In genomic region chr11:55131077-55131742, GRCm38 (mm10) we compare ENCODE assay signal across 11 mouse cellular contexts. TPM values are rescaled to one million over a fixed set of nuclear protein-coding genes. Genes with fewer than 3 reads are reported as not detected.
DNase-seq lines count a peak whose midpoint lies in the region; ATAC-seq and TF ChIP-seq lines count a peak whose summit lies in the region.
"Had no signal": no experiment of that assay in that cellular context is flagged by ENCODE, and none has a peak within 500 bp of the region (broad histone marks: within the 10 kb centered on the region; RNA-seq: fewer than 3 reads in every experiment).

No protein-coding gene starts in this region.

- H3K27ac ChIP-seq in cerebellum, adult 2 months (ENCODE audit: insufficient read depth, low read length), result no peak overlapping the region
- H3K27ac ChIP-seq: heart, embryonic 13.5 days had no signal

- no peak for TF ChIP-seq CTCF in G1E (IDR thresholded peaks at IDR 0.05; ENCODE audit: low read depth, low read length)
- no peak for TF ChIP-seq CTCF in cerebellum, adult 2 months (IDR thresholded peaks at IDR 0.05; ENCODE audit: borderline replicate concordance, insufficient read depth, low read depth, low read length)

- peak overlapping the region; percentile 10; the same call in 1 of the 2 replicates for H3K4me3 ChIP-seq in G1E (ENCODE audit: low read depth, low read length)
- H3K4me3 ChIP-seq in cerebellum, adult 2 months (replicated peaks; ENCODE audit: insufficient read depth, low read depth, low read length), result no peak overlapping the region
- H3K4me3 ChIP-seq: heart, embryonic 13.5 days had no signal

- 87% methylated on average over 11 of the region's 11 CpGs for WGBS in cerebellum, adult 2 months

- peak; percentile 40 for ATAC-seq in G1E (ENCODE audit: extremely low read depth, insufficient number of reproducible peaks, low FRiP score, poor library complexity, severe bottlenecking)
- peak; percentile 67 for ATAC-seq in inflammation-experienced regulatory T-cells, adult 6 months
- ATAC-seq: midbrain, embryonic 16.5 days had no signal

- H3K9me3 ChIP-seq in G1E (replicated peaks), result no peaks in the 10 kb centered on the region
- H3K9me3 ChIP-seq: heart, embryonic 13.5 days had no signal

- H3K36me3 ChIP-seq in G1E (replicated peaks), result no peaks in the 10 kb centered on the region
- H3K36me3 ChIP-seq: heart, embryonic 13.5 days had no signal

- no peak for TF ChIP-seq POLR2A in cerebellum, adult 2 months (IDR thresholded peaks at IDR 0.05; ENCODE audit: borderline replicate concordance, insufficient read depth, low read length)

- peaks cover 2% of the 10 kb centered on the region; the same call in 1 of the 2 replicates for H3K27me3 ChIP-seq in G1E (ENCODE audit: insufficient read depth, low read length)
- H3K27me3 ChIP-seq in cerebellum, adult 2 months (ENCODE audit: control insufficient read depth, insufficient read depth, low read length), result no peaks in the 10 kb centered on the region
- H3K27me3 ChIP-seq: heart, embryonic 13.5 days had no signal

- peak; percentile 83 to 88 for DNase-seq in B cell, adult 2 months
- peak; percentile 15 for DNase-seq in G1E (ENCODE audit: low spot score)
- peak; percentile 82 for DNase-seq in naive thymus-derived CD4-positive, alpha-beta T cell, adult 2 months (ENCODE audit: low read depth)
- no peak for DNase-seq in gastrocnemius, postnatal 25 days
- DNase-seq in embryo, embryonic 9.5 days (ENCODE audit: extremely low spot score), result no peak
- DNase-seq in heart, adult 18-20 months, result no peak
- no peak for DNase-seq in cerebellum, adult 2 months
- DNase-seq: adrenal gland, adult 2 months had no signal

- H3K4me1 ChIP-seq in G1E (ENCODE audit: insufficient read depth, low read depth, low read length), result peaks cover 13% of the 10 kb centered on the region
- no peaks in the 10 kb centered on the region for H3K4me1 ChIP-seq in cerebellum, adult 2 months (ENCODE audit: control insufficient read depth, insufficient read depth, low read length)
- H3K4me1 ChIP-seq: heart, embryonic 13.5 days had no signal

RNA-seq across cellular contexts. Expression of gene Slc36a3, which starts 20.3 kb away (rescaled TPM):
- total RNA-seq in G1E (2014; fragmentation: Nextera tagmentation) (not detected in 2 replicates), G1E (2017) (0.12 and 0.16 TPM in 2 replicates)
- not detected in 2 replicates for polyA plus RNA-seq in G1E (2012)
- polyA plus RNA-seq in inflammation-experienced regulatory T-cells, adult 6 months (2017; shearing (Covaris generic)), result under 1 TPM; 0.31 to 0.98 (median 0.54) TPM
- total RNA-seq in gastrocnemius, postnatal 25 days (2021), result not detected
- total RNA-seq in heart, adult 18-20 months (2021), result not detected
- not detected in 2 replicates for polyA plus RNA-seq in cerebellum, adult 2 months (2012; rRNA removed)
- total RNA-seq: adrenal gland, adult 2 months had no signal
- polyA plus RNA-seq: heart, embryonic 13.5 days; midbrain, embryonic 16.5 days had no signal

RNA-seq across cellular contexts. Expression of gene Gm2a, which starts 33.3 kb away (rescaled TPM):
- total RNA-seq in G1E (2014; fragmentation: Nextera tagmentation) (not detected in 2 replicates), G1E (2017) (0.05 and 0.06 TPM in 2 replicates)
- not detected in 2 replicates for polyA plus RNA-seq in G1E (2012)
- polyA plus RNA-seq in inflammation-experienced regulatory T-cells, adult 6 months (2017; shearing (Covaris generic)), result 100 to 1,000 TPM; 118 to 154 (median 154) TPM
- total RNA-seq in gastrocnemius, postnatal 25 days (2021), result 1 to 10 TPM; 5.4 to 8.7 TPM
- 10 to 100 TPM in 1 of 2 experiments, 1 to 10 TPM in 1; 9.2 to 13.8 TPM for total RNA-seq in heart, adult 18-20 months (2021)
- 47.0 and 53.0 TPM in 2 replicates for polyA plus RNA-seq in cerebellum, adult 2 months (2012; rRNA removed)

RNA-seq across cellular contexts. Expression of gene Ccdc69, which starts 53.3 kb away (rescaled TPM):
- not detected in 2 replicates for total RNA-seq in G1E (2014; fragmentation: Nextera tagmentation)
- total RNA-seq in G1E (2017), result not detected in 2 replicates
- not detected in 2 replicates for polyA plus RNA-seq in G1E (2012)
- polyA plus RNA-seq in inflammation-experienced regulatory T-cells, adult 6 months (2017; shearing (Covaris generic)), result 10 to 100 TPM; 75.5 to 92.6 (median 81.1) TPM
- total RNA-seq in gastrocnemius, postnatal 25 days (2021), result 1 to 10 TPM; 5.9 to 6.2 TPM
- 1 to 10 TPM; 5.3 to 8.3 TPM for total RNA-seq in heart, adult 18-20 months (2021)
- 5.4 and 6.1 TPM in 2 replicates for polyA plus RNA-seq in cerebellum, adult 2 months (2012; rRNA removed)

RNA-seq across cellular contexts. Expression of gene Slc36a2, which starts 53.7 kb away (rescaled TPM):
- total RNA-seq in G1E (2014; fragmentation: Nextera tagmentation) (not detected in 2 replicates), G1E (2017) (0.16 TPM in 1 of 2 replicates, not detected in the other)
- not detected in 2 replicates for polyA plus RNA-seq in G1E (2012)
- under 1 TPM in 1 of 3 experiments, not detected in 2; 0.30 TPM for polyA plus RNA-seq in inflammation-experienced regulatory T-cells, adult 6 months (2017; shearing (Covaris generic))
- 1 to 10 TPM in 1 of 2 experiments, under 1 TPM in 1; 0.41 to 4.8 TPM for total RNA-seq in gastrocnemius, postnatal 25 days (2021)
- total RNA-seq in heart, adult 18-20 months (2021), result 10 to 100 TPM; 11.4 to 22.0 TPM
- 0.71 and 0.82 TPM in 2 replicates for polyA plus RNA-seq in cerebellum, adult 2 months (2012; rRNA removed)

Comparison
In these comparisons a context has a peak if more than half of its experiments do, and no peak if none do; other contexts are left out.
1. DNase-seq: peak in B cell, adult 2 months (2 of 2), G1E (single experiment) and naive thymus-derived CD4-positive, alpha-beta T cell, adult 2 months (single experiment); none in gastrocnemius, postnatal 25 days (single experiment), embryo, embryonic 9.5 days (single experiment), heart, adult 18-20 months (0 of 2) and cerebellum, adult 2 months (0 of 2).
2. RNA of gene Gm2a, which starts 33.3 kb away (total RNA-seq): 9.2 to 13.8 TPM in heart, adult 18-20 months and 5.4 to 8.7 TPM in gastrocnemius, postnatal 25 days; 0.05 to 0.06 TPM in G1E; every median in the first group is over 4 times any median in the second.
3. RNA of gene Ccdc69, which starts 53.3 kb away (total RNA-seq): 5.3 to 8.3 TPM in heart, adult 18-20 months and 5.9 to 6.2 TPM in gastrocnemius, postnatal 25 days; not detected in G1E; every median in the first group is over 4 times any median in the second.